Mouse (Mus musculus): ENCODE data around the gene Sstr2. TPM values are rescaled to one million over a fixed set of nuclear protein-coding genes. Genes with fewer than 3 reads are reported as not detected.

Sstr2 gene
- not detected for total RNA-seq (2022)

- no peak for DNase-seq (ENCODE audit: low spot score in 2 of 2)
Observed at GRCm38 (mm10) chr11:113618672-113619419, at the start of gene Sstr2. TSS of gene Sstr2 (plus strand) at chr11:113619342.

- DNase-seq (ENCODE audit: low spot score in 2 of 2), result no peak
Observed at GRCm38 (mm10) chr11:113571616-113572015, 47.5 kb upstream of the Sstr2 start.

- no peak for DNase-seq (ENCODE audit: low spot score in 2 of 2)
Observed at GRCm38 (mm10) chr11:113572641-113573040, 46.5 kb upstream of the Sstr2 start.

GRCm38 (mm10) chr11:113577221-113577620 lies 41.9 kb upstream of the Sstr2 start:
- DNase-seq (ENCODE audit: low spot score in 2 of 2), result no peak

- no peak for DNase-seq (ENCODE audit: low spot score in 2 of 2)
Observed at GRCm38 (mm10) chr11:113583879-113584661, 35.1 kb upstream of the Sstr2 start.

GRCm38 (mm10) chr11:113586423-113586822 lies 32.7 kb upstream of the Sstr2 start:
- no peak for DNase-seq (ENCODE audit: low spot score in 2 of 2)

GRCm38 (mm10) chr11:113588936-113589335 lies 30.2 kb upstream of the Sstr2 start:
- DNase-seq (ENCODE audit: low spot score in 2 of 2), result no peak

GRCm38 (mm10) chr11:113595144-113595543 lies 24.0 kb upstream of the Sstr2 start:
- no peak for DNase-seq (ENCODE audit: low spot score in 2 of 2)

- no peak for DNase-seq (ENCODE audit: low spot score in 2 of 2)
Observed at GRCm38 (mm10) chr11:113597632-113598031, 21.5 kb upstream of the Sstr2 start.

GRCm38 (mm10) chr11:113600526-113601245 lies 18.5 kb upstream of the Sstr2 start:
- no peak for DNase-seq (ENCODE audit: low spot score in 2 of 2)

- DNase-seq (ENCODE audit: low spot score in 2 of 2), result no peak
Observed at GRCm38 (mm10) chr11:113601616-113602343, 17.4 kb upstream of the Sstr2 start.

- no peak for DNase-seq (ENCODE audit: low spot score in 2 of 2)
Observed at GRCm38 (mm10) chr11:113607556-113607955, 11.6 kb upstream of the Sstr2 start.

- DNase-seq (ENCODE audit: low spot score in 2 of 2), result no peak
Observed at GRCm38 (mm10) chr11:113609581-113609980, 9.6 kb upstream of the Sstr2 start.

GRCm38 (mm10) chr11:113610266-113610665 lies 8.9 kb upstream of the Sstr2 start:
- no peak for DNase-seq (ENCODE audit: low spot score in 2 of 2)

- DNase-seq (ENCODE audit: low spot score in 2 of 2), result no peak
Observed at GRCm38 (mm10) chr11:113611112-113611646, 8.0 kb upstream of the Sstr2 start.

GRCm38 (mm10) chr11:113611664-113612611 lies 7.2 kb upstream of the Sstr2 start:
- DNase-seq (ENCODE audit: low spot score in 2 of 2), result no peak

- no peak for DNase-seq (ENCODE audit: low spot score in 2 of 2)
Observed at GRCm38 (mm10) chr11:113614476-113614875, 4.7 kb upstream of the Sstr2 start.

- DNase-seq (ENCODE audit: low spot score in 2 of 2), result peak; percentile 25 to 27
Observed at GRCm38 (mm10) chr11:113617132-113617911, 1.8 kb upstream of the Sstr2 start.

- no peak for DNase-seq (ENCODE audit: low spot score in 2 of 2)
Observed at GRCm38 (mm10) chr11:113618303-113618671, 855 bp upstream of the Sstr2 start.

Data from gastrocnemius, adult 8-10 months (tissue).